Mouse (Mus musculus) hindbrain, embryonic 14.5 days (tissue): ENCODE measurements around the gene Smim4. TPM values are rescaled to one million over a fixed set of nuclear protein-coding genes. Genes with fewer than 3 reads are reported as not detected.
A peak's percentile ranks its signal among the peaks of the same experiment; 100 is the strongest.

ENCODE experiments used
- ATAC-seq: fragments of 200-750 bp; cut with Nextera tagmentation; 2 replicates; pipeline ENCODE4 v1.8.0; 2017; ENCODE audit warnings: moderate number of reproducible peaks, mild to moderate bottlenecking, moderate TSS enrichment, moderate library complexity; ENCODE audit not compliant: low FRiP score
- DNase-seq: peaks from one replicate; pipeline ENCODE4 v3.0.0-alpha.2; 2015; ENCODE audit warnings: low spot score
- H3K27ac ChIP-seq: fragments of 300-500 bp; sonication (generic); 2 replicates; pipeline ENCODE4 v1.5.1; 2014; ENCODE audit warnings: mild to moderate bottlenecking, moderate library complexity
- H3K27me3 ChIP-seq: fragments of 300-500 bp; sonication (generic); 2 replicates; pipeline ENCODE4 v1.6.1; 2014; ENCODE audit warnings: mild to moderate bottlenecking, low read length, mixed read lengths; ENCODE audit not compliant: control insufficient read depth, insufficient read depth
- H3K36me3 ChIP-seq: fragments of 300-500 bp; sonication (generic); replicated peaks from 2 replicates; pipeline ENCODE4 v1.6.1; 2014; ENCODE audit not compliant: control insufficient read depth, insufficient read depth
- H3K4me1 ChIP-seq: fragments of 300-500 bp; sonication (generic); replicated peaks from 2 replicates; pipeline ENCODE4 v1.6.1; 2014; ENCODE audit warnings: antibody characterized with exemption, low read length, mixed read lengths; ENCODE audit not compliant: control insufficient read depth, insufficient read depth
- H3K4me2 ChIP-seq: fragments of 300-500 bp; sonication (generic); replicated peaks from 2 replicates; pipeline ENCODE4 v1.6.1; 2014; ENCODE audit warnings: mild to moderate bottlenecking, moderate library complexity
- H3K4me3 ChIP-seq: fragments of 300-500 bp; sonication (generic); replicated peaks from 2 replicates; pipeline ENCODE4 v1.5.1; 2014; ENCODE audit warnings: mild to moderate bottlenecking, low read length
- H3K9ac ChIP-seq: fragments of 300-500 bp; sonication (generic); 2 replicates; pipeline ENCODE4 v1.6.1; 2014
- H3K9me3 ChIP-seq: fragments of 300-500 bp; sonication (generic); 2 replicates; pipeline ENCODE4 v1.6.1; 2016; ENCODE audit warnings: low read length; ENCODE audit not compliant: control insufficient read depth
- WGBS: fragments of 180-500 bp; shearing (Covaris S2); extraction: QIAGEN DNeasy Blood & Tissue Kit; methylation state at CpG from one replicate; pipeline ENCODE4 v1.1.7; 2014; 5-methylcytosine and 5-hydroxymethylcytosine counted together
- polyA plus RNA-seq: library from polyadenylated mRNA; unstranded; fragments of >200 nt; fragmentation: Nextera tagmentation; extraction: Ambion mirVana; gene quantifications from 2 replicates; pipeline ENCODE4 v1.2.1, GENCODE M21; 2014

Gene Smim4
- polyA plus RNA-seq, 1 experiment from 2014 or later: 77.7 TPM

DNA sequence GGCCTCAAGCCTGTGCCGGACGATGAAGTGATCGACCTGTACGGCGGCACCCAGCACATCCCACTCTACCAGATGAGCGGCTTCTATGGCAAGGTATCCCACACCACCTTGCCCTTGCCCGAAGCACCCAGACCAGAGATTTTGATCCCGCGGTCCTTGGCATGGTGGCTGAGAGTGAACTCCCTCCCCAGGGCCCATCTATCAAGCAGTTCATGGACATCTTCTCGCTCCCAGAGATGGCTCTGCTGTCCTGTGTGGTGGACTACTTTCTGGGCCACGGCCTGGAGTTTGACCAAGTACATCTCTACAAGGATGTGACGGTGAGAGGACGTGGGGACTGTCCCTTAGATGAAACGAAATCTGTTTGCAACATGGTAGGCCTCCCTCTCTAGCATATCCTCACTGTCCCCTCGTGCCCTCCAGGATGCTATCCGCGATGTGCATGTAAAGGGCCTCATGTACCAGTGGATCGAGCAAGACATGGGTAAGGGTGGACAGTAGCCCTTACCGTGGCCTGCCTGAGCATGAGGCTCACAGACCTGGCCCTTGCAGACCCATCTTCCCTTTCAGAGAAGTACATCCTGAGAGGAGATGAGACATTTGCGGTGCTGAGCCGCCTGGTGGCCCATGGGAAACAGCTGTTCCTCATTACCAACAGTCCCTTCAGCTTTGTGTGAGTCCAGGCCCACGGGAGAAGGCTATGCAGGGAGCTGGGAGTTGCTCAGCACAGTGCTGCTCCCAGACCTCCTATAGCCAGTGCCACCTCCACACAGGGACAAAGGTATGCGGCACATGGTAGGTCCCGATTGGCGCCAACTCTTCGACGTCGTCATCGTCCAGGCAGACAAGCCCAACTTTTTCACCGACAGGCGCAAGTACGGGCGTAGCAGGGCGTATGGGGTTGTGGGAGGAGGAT lies 7.0 kb upstream of the Smim4 start:
- no peaks in the 10 kb centered on the region for H3K9me3 ChIP-seq
- WGBS: 96% methylated on average over 34 of the region's 34 CpGs
- ATAC-seq (no peak), DNase-seq (no peak)
- no peak overlapping the region for H3K27ac ChIP-seq
- no peak overlapping the region for H3K4me2 ChIP-seq
- H3K4me3 ChIP-seq: no peak overlapping the region
- H3K27me3 ChIP-seq: no peaks in the 10 kb centered on the region
- peaks cover 24% of the 10 kb centered on the region for H3K4me1 ChIP-seq
- no peak overlapping the region for H3K9ac ChIP-seq
- H3K36me3 ChIP-seq: peaks cover 60% of the 10 kb centered on the region

DNA sequence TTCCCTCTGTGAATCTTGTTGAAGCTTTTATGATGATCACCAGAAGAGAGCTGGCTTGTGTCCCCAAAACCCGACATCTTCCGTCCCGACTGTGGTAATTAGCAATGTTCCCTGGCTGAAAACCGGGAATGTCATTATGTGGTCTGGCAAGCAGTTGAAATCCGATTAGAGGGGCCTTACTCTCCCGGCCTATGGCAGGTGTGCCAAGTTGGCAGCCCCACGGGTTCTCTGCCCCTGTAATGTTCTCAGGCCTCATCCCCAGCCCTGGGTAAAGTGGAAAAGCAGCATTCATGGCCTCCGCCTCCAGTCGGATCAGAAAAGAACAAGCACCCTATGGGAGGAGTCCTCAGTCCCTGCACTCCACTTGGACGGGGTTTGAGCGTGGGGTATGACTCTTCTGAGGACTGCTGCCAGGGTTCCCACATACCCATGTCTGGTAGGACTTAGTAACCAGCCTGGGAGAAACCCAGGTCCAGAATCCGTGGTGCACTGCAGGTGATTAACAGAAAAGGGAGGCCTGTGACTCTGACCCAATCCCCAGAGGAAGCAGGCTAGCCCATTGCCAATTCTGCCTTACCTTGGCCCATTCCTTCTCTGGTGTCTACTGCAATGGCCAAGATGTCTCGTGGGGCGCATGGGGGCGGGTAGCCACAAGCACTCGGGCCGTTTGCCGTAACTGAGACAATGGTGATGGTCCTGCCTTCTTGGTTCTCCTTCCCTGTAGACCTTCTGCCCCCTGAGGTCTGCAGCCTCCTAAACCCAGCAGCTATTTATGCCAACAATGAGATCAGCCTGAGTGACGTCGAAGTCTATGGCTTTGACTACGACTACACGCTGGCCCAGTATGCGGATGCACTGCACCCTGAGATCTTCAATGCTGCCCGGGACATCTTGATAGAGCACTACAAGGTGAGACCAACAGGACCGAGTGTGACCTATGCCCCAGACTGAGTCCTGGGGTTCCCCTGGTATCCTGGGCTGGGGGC lies 5.6 kb upstream of the Smim4 start:
- ATAC-seq (no peak), DNase-seq (peak; percentile 29)
- Histone ChIP-seq H3K36me3 (peaks cover 46% of the 10 kb centered on the region), H3K27ac (no peak overlapping the region), H3K27me3 (no peaks in the 10 kb centered on the region), H3K9ac (no peak overlapping the region), H3K4me1 (peaks cover 30% of the 10 kb centered on the region), H3K4me2 (no peak overlapping the region), H3K4me3 (no peak overlapping the region), H3K9me3 (no peaks in the 10 kb centered on the region)
- WGBS: 81% methylated on average over 25 of the region's 25 CpGs

DNA sequence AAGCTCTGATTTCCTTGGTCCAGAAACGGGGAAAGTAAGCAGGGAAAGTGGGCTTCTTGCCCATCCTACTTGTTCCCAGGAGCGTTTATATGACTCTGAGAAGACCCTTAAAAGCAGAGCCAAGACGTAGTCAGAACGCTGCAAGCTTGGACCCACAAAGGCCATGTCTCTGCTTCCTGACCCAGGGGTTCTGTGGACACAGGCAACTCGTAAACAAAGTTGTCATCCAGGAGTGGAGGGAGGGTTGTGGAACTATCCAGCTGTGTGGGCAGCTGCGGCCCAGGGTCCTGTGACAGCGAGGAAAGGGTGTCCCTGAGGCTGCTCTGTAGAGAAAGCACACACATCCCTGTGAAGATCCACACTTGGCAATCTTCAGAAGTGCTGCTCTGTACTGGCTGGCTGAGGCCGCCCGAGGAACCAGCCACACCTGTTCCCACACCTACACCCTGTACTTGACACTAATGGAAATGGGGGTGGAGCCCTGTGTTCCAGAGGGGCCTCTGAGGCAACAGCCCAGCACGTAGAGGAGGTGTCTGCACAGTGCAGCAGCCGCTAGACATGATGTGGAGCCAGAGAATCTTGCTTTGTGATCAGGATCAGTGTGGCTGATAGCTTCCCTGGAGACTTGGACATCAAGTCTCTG lies 4.4 kb upstream of the Smim4 start:
- WGBS: 76% methylated on average over 11 of the region's 11 CpGs
- H3K27me3 ChIP-seq: no peaks in the 10 kb centered on the region
- DNase-seq (no peak), ATAC-seq (no peak)
- no peak overlapping the region; the same call in 1 of the 2 replicates for H3K27ac ChIP-seq
- H3K4me1 ChIP-seq: peaks cover 30% of the 10 kb centered on the region
- H3K4me3 ChIP-seq: no peak overlapping the region
- peaks cover 35% of the 10 kb centered on the region for H3K36me3 ChIP-seq
- 0 out of 2 replicates have a peak overlapping the region, but pooled peaks have one; percentile 9 for H3K9ac ChIP-seq
- no peaks in the 10 kb centered on the region for H3K9me3 ChIP-seq
- peak overlapping the region; percentile 62 for H3K4me2 ChIP-seq

DNA sequence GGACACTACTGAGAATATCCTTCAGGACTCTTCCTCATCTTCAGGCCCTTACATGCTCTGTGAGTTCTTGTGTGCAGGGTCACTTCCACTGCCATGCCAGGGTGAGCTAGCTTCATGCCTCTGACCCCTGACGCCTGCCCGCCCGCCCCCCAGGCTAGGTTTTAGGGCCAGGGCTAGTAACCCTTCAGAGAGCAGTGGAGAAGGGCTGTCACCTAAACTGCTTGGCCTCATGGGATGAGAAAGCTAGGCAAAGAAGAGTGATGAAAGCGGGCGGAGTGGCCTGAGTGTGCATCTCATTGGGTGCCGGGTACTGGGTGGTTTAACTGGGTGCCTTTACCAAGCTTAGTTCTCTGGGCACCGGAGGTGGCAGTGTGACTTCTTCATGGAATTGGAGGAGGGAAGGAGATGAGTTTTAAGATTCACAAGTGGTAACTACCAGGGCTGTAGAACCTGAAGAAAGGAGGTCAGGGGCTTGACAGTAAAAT lies 3.8 kb upstream of the Smim4 start:
- Histone ChIP-seq H3K4me1 (peaks cover 31% of the 10 kb centered on the region), H3K27ac (no peak overlapping the region), H3K4me2 (peak overlapping the region; percentile 62), H3K9me3 (no peaks in the 10 kb centered on the region), H3K9ac (0 out of 2 replicates have a peak overlapping the region, but pooled peaks have one; percentile 78), H3K4me3 (peak overlapping the region; percentile 85), H3K27me3 (no peaks in the 10 kb centered on the region), H3K36me3 (peaks cover 29% of the 10 kb centered on the region)
- no peak for ATAC-seq
- WGBS: 84% methylated on average over 7 of the region's 7 CpGs
- DNase-seq: no peak

DNA sequence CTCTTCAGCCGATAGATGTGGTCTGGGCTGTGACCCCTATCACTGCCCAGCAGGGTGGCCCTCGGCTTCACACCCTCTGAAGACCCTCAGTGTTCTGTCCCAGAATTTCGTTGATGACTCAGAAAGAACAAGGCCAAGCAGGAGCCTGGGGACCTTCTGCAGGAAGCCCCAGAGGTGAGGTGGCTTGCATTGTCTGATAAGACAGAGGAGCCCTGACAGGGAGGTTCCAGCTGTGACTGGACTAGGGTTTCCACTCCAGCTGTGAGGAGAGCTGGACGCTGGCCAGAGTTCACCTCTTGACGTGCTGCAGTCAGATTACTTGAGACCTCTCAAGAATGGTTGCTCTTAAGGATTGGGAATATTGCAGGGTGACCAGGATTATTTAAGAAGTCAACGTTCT lies 3.3 kb upstream of the Smim4 start:
- Histone ChIP-seq H3K27ac (no peak overlapping the region; the same call in 1 of the 2 replicates), H3K4me1 (peaks cover 36% of the 10 kb centered on the region), H3K9me3 (no peaks in the 10 kb centered on the region), H3K27me3 (no peaks in the 10 kb centered on the region), H3K4me2 (peak overlapping the region; percentile 62), H3K4me3 (peak overlapping the region; percentile 85), H3K36me3 (peaks cover 24% of the 10 kb centered on the region), H3K9ac (peak overlapping the region; percentile 78)
- DNase-seq: no peak
- WGBS: 10% methylated on average over 6 of the region's 6 CpGs
- no peak for ATAC-seq

DNA sequence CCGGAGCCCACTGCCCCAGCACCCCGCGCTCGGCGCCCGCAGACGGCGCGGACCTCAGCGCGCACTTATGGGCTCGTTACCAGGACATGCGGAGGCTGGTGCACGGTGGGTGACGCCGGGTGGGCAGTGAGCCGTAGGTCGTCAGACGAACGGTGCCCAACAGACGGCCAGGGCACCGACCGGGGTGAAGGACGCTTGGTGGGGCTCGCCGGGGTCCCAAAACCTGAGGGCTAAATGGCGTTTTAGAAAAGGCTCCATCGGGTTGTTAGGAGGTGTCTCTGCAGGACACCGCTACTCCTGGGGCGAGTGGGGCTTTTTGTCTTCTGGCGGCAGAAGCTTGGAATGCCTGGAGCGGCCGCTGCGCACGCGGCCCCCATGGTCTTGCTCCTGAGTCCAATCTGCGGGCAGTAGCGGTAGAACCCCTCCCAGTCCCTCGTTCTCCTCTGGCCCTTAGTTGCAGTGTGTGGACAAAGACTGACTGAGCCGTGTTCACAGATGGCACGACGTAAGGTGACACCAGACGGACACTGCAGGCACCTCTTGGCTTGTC lies 2.6 kb upstream of the Smim4 start:
- H3K4me3 ChIP-seq: peak overlapping the region; percentile 85
- H3K4me2 ChIP-seq: peak overlapping the region; percentile 62
- H3K27ac ChIP-seq: peak overlapping the region; percentile 90
- peaks cover 17% of the 10 kb centered on the region for H3K36me3 ChIP-seq
- no peaks in the 10 kb centered on the region for H3K9me3 ChIP-seq
- peaks cover 37% of the 10 kb centered on the region for H3K4me1 ChIP-seq
- WGBS: under 1% methylated on average over 43 of the region's 43 CpGs
- DNase-seq (peak; percentile 50), ATAC-seq (0 out of 2 replicates have a peak, but pooled peaks have one; percentile 3)
- no peaks in the 10 kb centered on the region for H3K27me3 ChIP-seq
- peak overlapping the region; percentile 78 for H3K9ac ChIP-seq

DNA sequence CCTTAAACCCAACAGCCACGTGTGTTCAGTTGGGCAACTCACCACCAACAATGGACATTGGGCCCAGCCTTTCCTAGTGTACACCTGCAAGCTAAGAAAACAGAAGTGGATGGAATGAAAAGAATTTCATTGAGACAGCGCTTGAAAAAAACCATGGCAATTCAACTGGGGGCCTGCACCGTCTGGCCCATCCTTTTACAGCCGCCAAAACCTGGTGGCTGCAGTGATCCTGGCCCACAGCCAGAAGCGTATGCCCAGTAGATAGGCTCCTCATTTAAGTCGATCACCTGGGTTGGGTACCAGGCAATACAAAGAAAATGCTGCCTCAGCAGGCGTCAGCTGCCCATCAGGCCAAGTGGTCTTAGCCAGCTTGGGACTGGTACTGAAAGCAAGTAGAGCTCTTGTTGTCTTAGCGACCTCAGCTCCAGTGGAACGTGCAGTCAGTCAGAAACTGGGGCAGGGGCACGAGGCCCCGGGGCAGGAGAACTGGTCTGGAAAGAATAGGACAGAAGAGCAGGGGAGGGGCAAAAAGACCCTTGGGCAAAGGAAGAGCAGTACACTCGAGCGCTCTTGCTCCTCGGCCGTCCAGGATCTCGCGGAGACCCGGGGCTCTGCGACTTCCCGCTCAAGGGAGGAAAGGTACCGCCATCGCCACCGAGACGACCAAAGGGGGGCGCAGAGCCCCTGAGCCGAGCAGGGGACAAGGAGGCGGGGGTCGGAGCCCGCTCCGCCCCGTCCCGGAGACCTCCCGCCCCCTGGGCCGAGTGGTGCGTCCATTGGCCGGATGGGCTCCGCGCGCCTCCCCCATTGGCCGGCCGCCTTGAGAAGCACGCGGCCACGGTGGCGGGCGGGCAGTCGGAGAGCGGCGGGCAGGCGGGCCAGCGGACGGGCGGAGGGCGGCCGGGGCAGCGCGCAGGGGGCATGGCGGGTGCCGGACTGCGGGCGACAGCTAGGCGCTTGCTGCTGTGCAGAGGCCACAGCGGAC lies 1.8 kb upstream of the Smim4 start, which contains the start of gene Nt5dc2:
Gene Nt5dc2 (plus strand): TSS at position 818 of the 985 bp plus-strand sequence.
- DNase-seq (peak; percentile 84), ATAC-seq (peak; percentile 84)
- peak within 1 kb of the TSS; percentile 85 for H3K4me3 ChIP-seq
- H3K27ac ChIP-seq: peak within 1 kb of the TSS; percentile 90
- H3K9me3 ChIP-seq: no peaks in the 10 kb centered on the region
- peaks cover 37% of the 10 kb centered on the region for H3K4me1 ChIP-seq
- WGBS: 5% methylated on average over 44 of the region's 63 CpGs
- peak within 1 kb of the TSS; percentile 62 for H3K4me2 ChIP-seq
- peak within 1 kb of the TSS; percentile 78 for H3K9ac ChIP-seq
- peaks cover 12% of the 10 kb centered on the region for H3K36me3 ChIP-seq
- H3K27me3 ChIP-seq: no peaks in the 10 kb centered on the region
